Comparison of ENCODE assay signal across 25 mouse cellular contexts in the genomic region with DNA sequence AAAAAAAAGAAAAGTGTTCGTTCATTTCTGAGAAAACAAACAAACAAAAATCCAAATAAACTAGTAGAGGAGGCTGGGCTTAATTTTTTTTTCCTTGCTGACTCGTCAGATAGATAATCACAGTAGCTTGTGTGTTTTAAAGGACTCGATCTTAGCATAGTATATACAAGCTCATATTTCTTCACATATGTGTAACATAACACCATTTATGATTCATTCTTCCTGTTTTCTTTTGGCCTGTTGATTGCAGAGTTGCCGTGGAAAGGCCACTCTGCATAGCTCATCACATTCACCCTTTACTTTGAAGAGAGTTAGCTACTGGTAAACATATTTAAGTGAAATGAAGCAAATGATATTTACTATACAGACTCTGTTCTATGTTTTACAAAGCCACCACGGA. TPM values are rescaled to one million over a fixed set of nuclear protein-coding genes. Genes with fewer than 3 reads are reported as not detected.
DNase-seq lines count a peak whose midpoint lies in the region; ATAC-seq and TF ChIP-seq lines count a peak whose summit lies in the region.
"Had no signal": no experiment of that assay in that cellular context is flagged by ENCODE, and none has a peak within 500 bp of the region (broad histone marks: within the 10 kb centered on the region; RNA-seq: fewer than 3 reads in every experiment).

No protein-coding gene starts in this region.

- no peak overlapping the region for H3K9ac ChIP-seq in lung, embryonic 15.5 days
- H3K9ac ChIP-seq in MEL (ENCODE audit: control insufficient read depth, low read depth, low read length, poor library complexity, severe bottlenecking), result peak overlapping the region; percentile 32; the same call in 1 of the 2 replicates
- H3K9ac ChIP-seq: embryonic facial prominence, embryonic 15.5 days; forebrain, embryonic 12.5 days; forebrain, postnatal 0 days; heart, embryonic 13.5 days; hindbrain, embryonic 13.5 days had no signal

- no peaks in the 10 kb centered on the region for H3K9me3 ChIP-seq in lung, embryonic 15.5 days
- no peaks in the 10 kb centered on the region for H3K9me3 ChIP-seq in MEL (replicated peaks; ENCODE audit: insufficient read depth, low read length)
- H3K9me3 ChIP-seq: embryonic facial prominence, embryonic 15.5 days; forebrain, embryonic 12.5 days; G1E; heart, embryonic 13.5 days; hindbrain, embryonic 13.5 days had no signal

- no peak overlapping the region for H3K27ac ChIP-seq in lung, embryonic 15.5 days
- H3K27ac ChIP-seq in MEL (ENCODE audit: control insufficient read depth, low read depth, low read length), result 0 out of 2 replicates have a peak overlapping the region, but pooled peaks have one; percentile 36
- H3K27ac ChIP-seq: embryonic facial prominence, embryonic 15.5 days; forebrain, embryonic 12.5 days; gastrocnemius, adult 2 months; heart, embryonic 13.5 days; hindbrain, embryonic 13.5 days; hindbrain, postnatal 0 days had no signal

- H3K4me1 ChIP-seq in lung, embryonic 15.5 days, result peaks cover 22% of the 10 kb centered on the region
- peaks cover 15% of the 10 kb centered on the region in 2 experiments; a peak in 3 of 4 replicates for H3K4me1 ChIP-seq in MEL (ENCODE audit: control insufficient read depth in 1 of 2, insufficient read depth in 2 of 2, low read length in 2 of 2)
- H3K4me1 ChIP-seq: embryonic facial prominence, embryonic 15.5 days; forebrain, embryonic 12.5 days; hindbrain, embryonic 13.5 days had no signal

- ATAC-seq in lung, embryonic 15.5 days (ENCODE audit: borderline replicate concordance, extremely low read depth, low FRiP score, low TSS enrichment), result peak; percentile 12; the same call in 1 of the 2 replicates
- peak; percentile 22; the same call in 1 of the 2 replicates for ATAC-seq in megakaryocyte progenitor cell, adult 5-6 weeks (replicated peaks; ENCODE audit: poor library complexity)
- ATAC-seq: activated CD4-positive, CD25-positive, alpha-beta regulatory T cell, adult 4 months; CD4-positive, CD25-positive, alpha-beta regulatory T cell, adult 4 months; forebrain, postnatal 0 days; hindbrain, postnatal 0 days had no signal

- TF ChIP-seq EP300 in MEL (IDR thresholded peaks at IDR 0.05; ENCODE audit: low read depth in 1 of 2, low read length in 2 of 2), result 0 out of 4 replicates have a peak, but pooled peaks of 1 of the 2 experiments have one; percentile 6

- no peaks in the 10 kb centered on the region for H3K27me3 ChIP-seq in lung, embryonic 15.5 days
- no peaks in the 10 kb centered on the region for H3K27me3 ChIP-seq in MEL (ENCODE audit: control insufficient read depth in 1 of 2, insufficient read depth in 2 of 2, low read length in 2 of 2)
- H3K27me3 ChIP-seq: embryonic facial prominence, embryonic 15.5 days; forebrain, embryonic 12.5 days; heart, embryonic 13.5 days; hindbrain, embryonic 13.5 days had no signal

- TF ChIP-seq CTCF in MEL (IDR thresholded peaks at IDR 0.05 in 2 of 3, conservative IDR thresholded peaks at IDR 0.05 in 1 of 3; ENCODE audit: control insufficient read depth in 1 of 3, insufficient read depth in 1 of 3, low read depth in 2 of 3, low read length in 3 of 3, poor library complexity in 1 of 3, severe bottlenecking in 1 of 3), result no peak

- H3K4me3 ChIP-seq in lung, embryonic 15.5 days, result no peak overlapping the region
- H3K4me3 ChIP-seq in MEL (ENCODE audit: control insufficient read depth in 1 of 2, insufficient read depth in 1 of 2, low read depth in 2 of 2, low read length in 2 of 2), result peak overlapping the region in 1 of 2 experiments; percentile 12; a peak in 1 of 4 replicates
- H3K4me3 ChIP-seq: embryonic facial prominence, embryonic 15.5 days; forebrain, embryonic 12.5 days; gastrocnemius, adult 2 months; heart, embryonic 13.5 days; hindbrain, embryonic 13.5 days had no signal

- 47% methylated on average over 5 of the region's 5 CpGs for WGBS in lung, embryonic 15.5 days

- no peak overlapping the region; the same call in 1 of the 2 replicates for H3K4me2 ChIP-seq in lung, embryonic 15.5 days
- H3K4me2 ChIP-seq: embryonic facial prominence, embryonic 15.5 days; forebrain, embryonic 12.5 days; hindbrain, embryonic 13.5 days had no signal

- TF ChIP-seq POLR2A in MEL (IDR thresholded peaks at IDR 0.05; ENCODE audit: control insufficient read depth in 1 of 2, insufficient read depth in 1 of 2, low read depth in 1 of 2, low read length in 2 of 2, poor library complexity in 1 of 2), result no peak

- no peak for DNase-seq in lung, postnatal 25 days (ENCODE audit: low spot score)
- DNase-seq in MEL (ENCODE audit: low read depth, low spot score), result peak; percentile 65
- no peak for DNase-seq in ovary, adult 18-20 months (ENCODE audit: low spot score)
- no peak for DNase-seq in T-cell, adult 2 months (ENCODE audit: low spot score)
- no peak for DNase-seq in adrenal gland, adult 18-20 months (ENCODE audit: low spot score in 2 of 2)
- DNase-seq: adrenal gland, adult 2 months; adrenal gland, postnatal 25 days; B cell, adult 2 months; cerebellum, adult 18-20 months; cerebellum, postnatal 10 days; embryo, embryonic 11 days; forebrain, postnatal 0 days; gastrocnemius, adult 2 months; gastrocnemius, postnatal 25 days; heart, adult 11 months had no signal

- TF ChIP-seq RAD21 in MEL (IDR thresholded peaks at IDR 0.05; ENCODE audit: low read depth, low read length), result no peak

- peaks cover 25% of the 10 kb centered on the region for H3K79me2 ChIP-seq in MEL (ENCODE audit: control insufficient read depth, insufficient read depth, low read length, poor library complexity)

- H3K36me3 ChIP-seq in lung, embryonic 15.5 days, result peaks cover 23% of the 10 kb centered on the region
- peaks cover 29 to 38% of the 10 kb centered on the region in 2 experiments for H3K36me3 ChIP-seq in MEL (ENCODE audit: control insufficient read depth in 1 of 2, insufficient read depth in 2 of 2, low read length in 2 of 2)
- H3K36me3 ChIP-seq: embryonic facial prominence, embryonic 15.5 days; forebrain, embryonic 12.5 days; hindbrain, embryonic 13.5 days had no signal

TF ChIP-seq in MEL, 35 proteins besides CTCF, POLR2A, EP300 and RAD21:
- TF ChIP-seq GATA1 (IDR thresholded peaks at IDR 0.05; ENCODE audit: low read depth, low read length), result peak; percentile 21; the same call in 1 of the 2 replicates
- 0 out of 2 replicates have a peak, but pooled peaks have one; percentile 38 for TF ChIP-seq ZNF384 (IDR thresholded peaks at IDR 0.05; ENCODE audit: low read depth, low read length)
- TF ChIP-seq SMC3 (IDR thresholded peaks at IDR 0.05; ENCODE audit: low read depth, low read length), result no peak
- TF ChIP-seq SIN3A (IDR thresholded peaks at IDR 0.05; ENCODE audit: low read length), result 0 out of 2 replicates have a peak, but pooled peaks have one; percentile 10

RNA-seq across cellular contexts. Expression of a gene that starts 7.6 kb away (rescaled TPM):
- polyA plus RNA-seq in lung, embryonic 15.5 days (2015; fragmentation: Nextera tagmentation; extraction: Ambion mirVana), result 392 and 393 TPM in 2 replicates
- total RNA-seq in MEL (2012; rRNA removed), result 235 and 397 TPM in 2 replicates
- 100 to 1,000 TPM; 109 to 369 TPM for polyA plus RNA-seq in MEL (2012; ENCODE audit: insufficient read depth in 1 of 2, insufficient read length in 2 of 2, low read depth in 1 of 2, low replicate concordance in 2 of 2, missing spikeins in 1 of 2)
- total RNA-seq in megakaryocyte progenitor cell, adult 5-6 weeks (2015), result 155 and 274 TPM in 2 replicates
- total RNA-seq in megakaryocyte progenitor cell, adult 5-6 weeks (2017), result 143 and 234 TPM in 2 replicates
- 10 to 100 TPM; 31.1 to 34.7 TPM for total RNA-seq in adrenal gland, adult 18-20 months (2021)

RNA-seq across cellular contexts. Expression of a gene that starts 30.4 kb away (rescaled TPM):
- 2.1 and 3.3 TPM in 2 replicates for polyA plus RNA-seq in lung, embryonic 15.5 days (2015; fragmentation: Nextera tagmentation; extraction: Ambion mirVana)
- 1.7 and 1.8 TPM in 2 replicates for total RNA-seq in MEL (2012; rRNA removed)
- polyA plus RNA-seq in MEL (2012; ENCODE audit: insufficient read depth in 1 of 2, insufficient read length in 2 of 2, low read depth in 1 of 2, low replicate concordance in 2 of 2, missing spikeins in 1 of 2), result 1 to 10 TPM in 1 of 2 experiments, not detected in 1; 4.9 TPM
- total RNA-seq in megakaryocyte progenitor cell, adult 5-6 weeks (2015), result 9.5 and 10.6 TPM in 2 replicates
- total RNA-seq in megakaryocyte progenitor cell, adult 5-6 weeks (2017), result 5.4 and 8.1 TPM in 2 replicates
- total RNA-seq in adrenal gland, adult 18-20 months (2021), result 1,000 to 10,000 TPM; 1,123 to 3,019 TPM
- polyA plus RNA-seq: CD4-positive, CD25-positive, alpha-beta regulatory T cell, adult 4 months had no signal

Comparison
In these comparisons a context has a peak if more than half of its experiments do, and no peak if none do; other contexts are left out.
1. RNA of a gene that starts 30.4 kb away (total RNA-seq): 1,123 to 3,019 TPM in adrenal gland, adult 18-20 months; 5.4 to 10.6 TPM in megakaryocyte progenitor cell, adult 5-6 weeks and 1.7 to 1.8 TPM in MEL; every median in the first group is over 10 times any median in the second.